Mouse (Mus musculus) forebrain, embryonic 15.5 days (tissue): Measurements from ENCODE around the gene Gm732. TPM values are rescaled to one million over a fixed set of nuclear protein-coding genes. Genes with fewer than 3 reads are reported as not detected.

Experiments
- ATAC-seq: fragments of 200-750 bp; cut with Nextera tagmentation; replicated peaks from 2 replicates; pipeline ENCODE4 v1.8.0; 2017; ENCODE audit warnings: mild to moderate bottlenecking, moderate TSS enrichment, moderate library complexity
- H3K27ac ChIP-seq: fragments of 300-500 bp; sonication (generic); replicated peaks from 2 replicates; pipeline ENCODE4 v1.5.1; 2015; ENCODE audit warnings: mild to moderate bottlenecking, inconsistent platforms
- H3K27me3 ChIP-seq: fragments of 300-500 bp; sonication (generic); 2 replicates; pipeline ENCODE4 v1.6.1; 2015; ENCODE audit warnings: inconsistent platforms
- H3K36me3 ChIP-seq: fragments of 300-500 bp; sonication (generic); 2 replicates; pipeline ENCODE4 v1.6.1; 2015; ENCODE audit warnings: mild to moderate bottlenecking, inconsistent platforms
- H3K4me1 ChIP-seq: fragments of 300-500 bp; sonication (generic); 2 replicates; pipeline ENCODE4 v1.6.1; 2015; ENCODE audit warnings: inconsistent platforms
- H3K4me2 ChIP-seq: fragments of 300-500 bp; sonication (generic); replicated peaks from 2 replicates; pipeline ENCODE4 v1.6.1; 2015; ENCODE audit warnings: mild to moderate bottlenecking, inconsistent platforms
- H3K4me3 ChIP-seq: fragments of 300-500 bp; sonication (generic); 2 replicates; pipeline ENCODE4 v1.5.1; 2015; ENCODE audit warnings: mild to moderate bottlenecking, inconsistent platforms
- H3K9ac ChIP-seq: fragments of 300-500 bp; sonication (generic); replicated peaks from 2 replicates; pipeline ENCODE4 v1.6.1; 2015; ENCODE audit warnings: mild to moderate bottlenecking, inconsistent platforms
- H3K9me3 ChIP-seq: fragments of 300-500 bp; sonication (generic); 2 replicates; pipeline ENCODE4 v1.6.1; 2016; ENCODE audit warnings: inconsistent platforms
- WGBS: fragments of 180-500 bp; shearing (Covaris S2); methylation state at CpG from one replicate; pipeline ENCODE4 v1.1.7; 2015; ENCODE audit warnings: mixed read lengths; 5-methylcytosine and 5-hydroxymethylcytosine counted together
- polyA plus RNA-seq: library from polyadenylated mRNA; unstranded; fragments of >200 nt; fragmentation: Nextera tagmentation; extraction: Ambion mirVana; gene quantifications from 2 replicates; pipeline ENCODE4 v1.2.1, GENCODE M21; 2015

Gm732 gene
- not detected in 2 replicates for polyA plus RNA-seq

DNA sequence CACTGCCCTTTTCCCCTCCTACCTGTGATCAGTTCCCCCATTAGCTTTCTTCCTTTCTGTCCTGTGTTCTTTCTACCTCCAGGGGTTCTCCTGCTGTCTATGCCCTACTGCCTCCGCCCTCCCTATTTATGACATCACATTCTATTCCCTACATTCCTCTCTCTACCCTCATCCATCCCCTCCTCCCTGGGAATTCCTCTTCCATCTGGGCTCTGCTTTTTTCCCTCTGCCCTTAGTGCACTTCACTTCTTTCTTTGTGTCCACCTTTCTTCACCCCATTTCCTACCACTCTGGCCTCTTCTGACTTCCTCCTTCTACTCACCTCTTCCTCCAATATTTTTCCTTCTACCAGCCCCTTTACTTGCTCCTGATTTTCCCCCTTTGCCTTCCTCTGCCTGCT lies at the start of gene Gm732:
Gene Gm732 (minus strand): TSS at position 101 of the 400 bp plus-strand sequence.
- Histone ChIP-seq H3K36me3 (no peaks in the 10 kb centered on the region), H3K27me3 (no peaks in the 10 kb centered on the region), H3K9ac (no peak within 1 kb of the TSS), H3K4me1 (no peaks in the 10 kb centered on the region), H3K9me3 (no peaks in the 10 kb centered on the region), H3K27ac (no peak within 1 kb of the TSS), H3K4me3 (no peak within 1 kb of the TSS), H3K4me2 (no peak within 1 kb of the TSS)
- 88% methylated on average over 1 of the region's 1 CpGs for WGBS
- no peak for ATAC-seq

Other genes starting within 250 kb of the Gm732 start
- gene Tent5d, start 155.9 kb downstream of the Gm732 start, polyA plus RNA-seq: 0.13 TPM in 1 of 2 replicates, not detected in the other
- gene 2610002M06Rik, start 132.1 kb downstream of the Gm732 start, polyA plus RNA-seq: 14.7 and 16.5 TPM in 2 replicates